Mouse (Mus musculus) liver, embryonic 14.5 days (tissue): Measurements from ENCODE around the gene Mical3.

ENCODE experiments used
- CTCF ChIP-seq: IDR thresholded peaks from 2 replicates; pipeline ENCODE4 v1.5.1; 2016; ENCODE audit warnings: antibody characterized with exemption, low read depth, control low read depth
- EP300 ChIP-seq: IDR thresholded peaks from 2 replicates; pipeline ENCODE4 v1.6.1; 2016; ENCODE audit warnings: antibody characterized with exemption, low read depth

DNA sequence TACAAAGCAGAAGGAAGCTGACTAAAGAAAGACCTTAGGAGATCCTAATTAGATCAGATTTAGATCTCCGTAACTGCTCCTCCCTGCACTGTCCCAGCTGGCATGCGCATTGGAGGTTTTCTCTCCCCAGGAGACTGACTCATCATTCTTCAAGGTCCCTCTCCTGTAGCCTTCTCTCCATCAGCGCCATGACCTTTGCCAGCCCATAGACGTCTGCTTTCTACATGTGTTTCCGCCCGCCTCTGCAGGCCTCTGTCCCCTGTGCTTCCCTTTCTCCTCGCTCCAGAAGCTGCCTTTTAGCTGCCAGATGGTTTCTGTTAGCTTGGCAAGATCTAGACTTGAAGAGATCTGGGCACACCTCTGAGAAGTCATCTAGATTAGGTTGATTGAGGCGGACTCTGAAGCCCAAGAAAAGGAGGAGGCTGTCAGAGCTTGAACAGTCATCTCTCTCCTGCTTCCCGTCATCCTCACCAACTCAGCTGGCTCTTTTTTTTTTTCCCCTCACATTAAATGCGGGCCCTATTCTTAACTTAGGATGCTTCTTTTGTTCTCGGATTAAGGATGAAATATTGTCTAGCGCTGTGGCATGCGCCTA is 14.3 kb upstream of the Mical3 start:
- TF ChIP-seq EP300 = no peak
- no peak for TF ChIP-seq CTCF
